Mouse (Mus musculus): ENCODE results near the gene Dusp9. TPM values are rescaled to one million over a fixed set of nuclear protein-coding genes. Genes with fewer than 3 reads are reported as not detected.

Dusp9 gene
- 8.4 and 9.2 TPM in 2 replicates for polyA plus RNA-seq (2012; rRNA removed)

GRCm38 (mm10) chrX:73639255-73639675 is at the start of gene Dusp9:
Dusp9 (plus strand) TSS chrX:73639419.
- peak within 1 kb of the TSS; percentile 45 for H3K4me3 ChIP-seq (ENCODE audit: insufficient read depth, low read depth, low read length)
- WGBS: under 1% methylated on average over 22 of the region's 28 CpGs
- no peak within 1 kb of the TSS for H3K27ac ChIP-seq (ENCODE audit: insufficient read depth, low read depth, low read length)
- no peaks in the 10 kb centered on the region for H3K27me3 ChIP-seq (replicated peaks; ENCODE audit: control insufficient read depth, insufficient read depth, low read length)
- TF ChIP-seq CTCF (conservative IDR thresholded peaks at IDR 0.05; ENCODE audit: insufficient read depth, insufficient read length, low read depth, low read length) (no peak), POLR2A (IDR thresholded peaks at IDR 0.05; ENCODE audit: low read depth, low read length) (no peak)
- no peaks in the 10 kb centered on the region for H3K36me3 ChIP-seq (ENCODE audit: control insufficient read depth, insufficient read depth, low read length)
- H3K4me1 ChIP-seq (ENCODE audit: control insufficient read depth, insufficient read depth, low read length): no peaks in the 10 kb centered on the region
- peak; percentile 57 for DNase-seq

GRCm38 (mm10) chrX:73593212-73593611 is 46.0 kb upstream of the Dusp9 start:
- Histone ChIP-seq H3K4me3 (ENCODE audit: insufficient read depth, low read depth, low read length) (no peak overlapping the region), H3K27ac (ENCODE audit: insufficient read depth, low read depth, low read length) (peak overlapping the region; percentile 47; the same call in 1 of the 2 replicates), H3K27me3 (replicated peaks; ENCODE audit: control insufficient read depth, insufficient read depth, low read length) (no peaks in the 10 kb centered on the region), H3K4me1 (ENCODE audit: control insufficient read depth, insufficient read depth, low read length) (peaks cover 9% of the 10 kb centered on the region; the same call in 1 of the 2 replicates), H3K36me3 (ENCODE audit: control insufficient read depth, insufficient read depth, low read length) (no peaks in the 10 kb centered on the region)
- peak; percentile 42 for DNase-seq
- TF ChIP-seq POLR2A (IDR thresholded peaks at IDR 0.05; ENCODE audit: low read depth, low read length) (no peak), CTCF (conservative IDR thresholded peaks at IDR 0.05; ENCODE audit: insufficient read depth, insufficient read length, low read depth, low read length) (peak; percentile 61)
- 20% methylated on average over 6 of the region's 6 CpGs for WGBS

DNA sequence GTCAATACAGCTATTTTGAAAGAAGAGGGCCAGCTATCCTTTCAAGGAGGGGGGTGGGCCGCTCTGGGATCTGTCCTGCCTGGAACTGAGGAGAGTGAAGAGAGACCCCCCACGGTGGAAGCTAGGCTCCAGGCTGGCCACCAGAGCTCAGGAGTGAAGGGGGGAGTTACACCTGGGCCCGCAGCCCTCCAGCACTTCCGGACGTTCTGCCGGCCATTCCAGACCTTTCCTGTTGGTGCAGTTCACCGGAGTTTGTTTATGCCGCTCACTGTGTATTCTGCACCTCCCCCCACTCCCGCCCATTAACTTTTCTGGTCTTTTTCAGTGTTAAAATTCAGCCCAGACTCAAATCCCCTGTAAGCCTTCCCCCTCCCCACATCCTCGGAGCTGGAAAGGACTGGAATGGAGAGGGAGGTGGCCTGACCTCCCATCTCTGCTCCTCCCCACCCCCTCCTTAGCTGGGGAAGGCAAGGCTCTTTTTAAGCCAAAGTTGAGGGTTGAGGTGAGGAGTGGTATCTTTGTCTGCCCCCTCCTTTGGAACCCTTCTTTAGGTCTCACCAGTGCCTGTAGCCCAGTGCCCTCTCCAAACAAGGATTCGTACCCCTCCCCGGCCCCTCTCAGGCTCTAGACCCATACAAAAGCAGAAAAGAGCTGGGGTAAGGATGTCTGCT is 44.6 kb upstream of the Dusp9 start:
- DNase-seq: peak; percentile 10
- no peaks in the 10 kb centered on the region for H3K36me3 ChIP-seq (ENCODE audit: control insufficient read depth, insufficient read depth, low read length)
- TF ChIP-seq CTCF (conservative IDR thresholded peaks at IDR 0.05; ENCODE audit: insufficient read depth, insufficient read length, low read depth, low read length) (no peak), POLR2A (IDR thresholded peaks at IDR 0.05; ENCODE audit: low read depth, low read length) (no peak)
- peaks cover 9% of the 10 kb centered on the region; the same call in 1 of the 2 replicates for H3K4me1 ChIP-seq (ENCODE audit: control insufficient read depth, insufficient read depth, low read length)
- H3K27me3 ChIP-seq (replicated peaks; ENCODE audit: control insufficient read depth, insufficient read depth, low read length): no peaks in the 10 kb centered on the region
- 46% methylated on average over 12 of the region's 12 CpGs for WGBS
- peak overlapping the region; percentile 74 for H3K27ac ChIP-seq (ENCODE audit: insufficient read depth, low read depth, low read length)
- H3K4me3 ChIP-seq (ENCODE audit: insufficient read depth, low read depth, low read length): no peak overlapping the region

GRCm38 (mm10) chrX:73595297-73595938 is 43.8 kb upstream of the Dusp9 start:
- H3K36me3 ChIP-seq (ENCODE audit: control insufficient read depth, insufficient read depth, low read length): no peaks in the 10 kb centered on the region
- peaks cover 9% of the 10 kb centered on the region; the same call in 1 of the 2 replicates for H3K4me1 ChIP-seq (ENCODE audit: control insufficient read depth, insufficient read depth, low read length)
- H3K27me3 ChIP-seq (replicated peaks; ENCODE audit: control insufficient read depth, insufficient read depth, low read length): no peaks in the 10 kb centered on the region
- TF ChIP-seq POLR2A (IDR thresholded peaks at IDR 0.05; ENCODE audit: low read depth, low read length): no peak
- TF ChIP-seq CTCF (conservative IDR thresholded peaks at IDR 0.05; ENCODE audit: insufficient read depth, insufficient read length, low read depth, low read length): no peak
- WGBS: 49% methylated on average over 4 of the region's 4 CpGs
- H3K27ac ChIP-seq (ENCODE audit: insufficient read depth, low read depth, low read length): peak overlapping the region; percentile 74
- H3K4me3 ChIP-seq (ENCODE audit: insufficient read depth, low read depth, low read length): no peak overlapping the region
- peak; percentile 49 for DNase-seq

DNA sequence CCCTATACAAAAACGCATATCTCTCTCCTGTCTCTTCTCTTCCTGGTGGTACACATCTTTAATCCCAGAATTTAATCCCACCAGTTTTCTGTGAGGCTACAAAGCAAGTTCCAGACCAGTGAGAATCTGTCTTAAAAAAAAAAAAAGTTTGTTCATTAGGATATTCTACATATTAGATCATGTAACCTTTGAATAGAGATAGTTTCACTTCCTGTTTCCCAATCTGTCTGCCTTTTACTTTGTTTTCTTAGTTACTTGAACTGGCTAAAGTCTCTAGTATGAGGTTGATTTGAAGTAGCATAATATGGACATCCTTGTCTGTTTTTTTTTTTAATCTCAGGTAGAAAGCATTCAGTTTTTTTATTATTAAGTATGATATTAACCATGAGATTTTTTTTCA is 37.8 kb upstream of the Dusp9 start:
- H3K27me3 ChIP-seq (replicated peaks; ENCODE audit: control insufficient read depth, insufficient read depth, low read length): no peaks in the 10 kb centered on the region
- H3K27ac ChIP-seq (ENCODE audit: insufficient read depth, low read depth, low read length): no peak overlapping the region
- no peak for DNase-seq
- no peak for TF ChIP-seq CTCF (conservative IDR thresholded peaks at IDR 0.05; ENCODE audit: insufficient read depth, insufficient read length, low read depth, low read length)
- TF ChIP-seq POLR2A (IDR thresholded peaks at IDR 0.05; ENCODE audit: low read depth, low read length): no peak
- H3K4me3 ChIP-seq (ENCODE audit: insufficient read depth, low read depth, low read length): no peak overlapping the region
- H3K4me1 ChIP-seq (ENCODE audit: control insufficient read depth, insufficient read depth, low read length): no peaks in the 10 kb centered on the region
- no peaks in the 10 kb centered on the region for H3K36me3 ChIP-seq (ENCODE audit: control insufficient read depth, insufficient read depth, low read length)
- 69% methylated on average over 1 of the region's 1 CpGs for WGBS

DNA sequence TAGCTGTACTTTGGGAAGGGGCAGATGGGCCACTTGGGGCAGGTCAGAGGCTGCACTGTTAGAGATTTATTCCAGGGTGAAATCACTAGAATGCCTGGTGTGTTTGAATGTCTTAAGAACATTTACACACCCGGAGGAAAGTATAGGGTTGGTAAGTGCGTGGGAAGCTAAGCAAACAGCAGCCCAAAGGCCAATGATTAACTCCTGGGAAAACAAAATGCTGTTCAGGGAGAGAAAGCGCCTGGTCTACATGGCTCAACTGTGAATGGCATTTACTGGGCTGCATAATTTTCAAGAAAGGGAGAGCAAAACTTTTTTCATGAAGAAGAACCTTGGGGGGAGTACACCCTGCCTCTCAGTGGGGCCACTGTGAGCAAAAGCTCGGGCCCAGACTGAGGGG is 25.6 kb upstream of the Dusp9 start:
- 24% methylated on average over 4 of the region's 4 CpGs for WGBS
- DNase-seq: peak; percentile 30
- Histone ChIP-seq H3K4me3 (ENCODE audit: insufficient read depth, low read depth, low read length) (no peak overlapping the region), H3K27me3 (replicated peaks; ENCODE audit: control insufficient read depth, insufficient read depth, low read length) (no peaks in the 10 kb centered on the region), H3K36me3 (ENCODE audit: control insufficient read depth, insufficient read depth, low read length) (no peaks in the 10 kb centered on the region), H3K27ac (ENCODE audit: insufficient read depth, low read depth, low read length) (peak overlapping the region; percentile 78), H3K4me1 (ENCODE audit: control insufficient read depth, insufficient read depth, low read length) (no peaks in the 10 kb centered on the region)
- TF ChIP-seq POLR2A (IDR thresholded peaks at IDR 0.05; ENCODE audit: low read depth, low read length) (no peak), CTCF (conservative IDR thresholded peaks at IDR 0.05; ENCODE audit: insufficient read depth, insufficient read length, low read depth, low read length) (no peak)

GRCm38 (mm10) chrX:73615876-73616275 is 23.3 kb upstream of the Dusp9 start:
- DNase-seq: peak; percentile 5
- H3K27me3 ChIP-seq (replicated peaks; ENCODE audit: control insufficient read depth, insufficient read depth, low read length): no peaks in the 10 kb centered on the region
- H3K27ac ChIP-seq (ENCODE audit: insufficient read depth, low read depth, low read length): no peak overlapping the region
- H3K4me3 ChIP-seq (ENCODE audit: insufficient read depth, low read depth, low read length): no peak overlapping the region
- 100% methylated on average over 1 of the region's 1 CpGs for whole genome bisulfite sequencing
- TF ChIP-seq POLR2A (IDR thresholded peaks at IDR 0.05; ENCODE audit: low read depth, low read length) (no peak), CTCF (conservative IDR thresholded peaks at IDR 0.05; ENCODE audit: insufficient read depth, insufficient read length, low read depth, low read length) (peak; percentile 31; the same call in 1 of the 2 replicates)
- H3K4me1 ChIP-seq (ENCODE audit: control insufficient read depth, insufficient read depth, low read length): no peaks in the 10 kb centered on the region
- no peaks in the 10 kb centered on the region for H3K36me3 ChIP-seq (ENCODE audit: control insufficient read depth, insufficient read depth, low read length)
